Mouse (Mus musculus) intestine, postnatal 0 days (tissue): Measurements from ENCODE around the gene Exoc2. TPM values are rescaled to one million over a fixed set of nuclear protein-coding genes. Genes with fewer than 3 reads are reported as not detected.

Experiments used
- ATAC-seq: fragments of 200-750 bp; cut with Nextera tagmentation; 2 replicates; pipeline ENCODE4 v1.8.0; 2017; ENCODE audit warnings: mild to moderate bottlenecking, moderate TSS enrichment, moderate library complexity
- H3K27ac ChIP-seq: fragments of 300-500 bp; sonication (generic); 2 replicates; pipeline ENCODE4 v1.5.1; 2014; ENCODE audit warnings: mild to moderate bottlenecking, low read depth, low read length, moderate library complexity
- H3K27me3 ChIP-seq: fragments of 300-500 bp; sonication (generic); replicated peaks from 2 replicates; pipeline ENCODE4 v1.6.1; 2014; ENCODE audit warnings: low read length, mixed read lengths; ENCODE audit not compliant: control insufficient read depth, insufficient read depth
- H3K36me3 ChIP-seq: fragments of 300-500 bp; sonication (generic); 2 replicates; pipeline ENCODE4 v1.6.1; 2014; ENCODE audit warnings: mild to moderate bottlenecking, moderate library complexity; ENCODE audit not compliant: control insufficient read depth, insufficient read depth
- H3K4me1 ChIP-seq: fragments of 300-500 bp; sonication (generic); replicated peaks from 2 replicates; pipeline ENCODE4 v1.6.1; 2014; ENCODE audit warnings: antibody characterized with exemption, low read length, mixed read lengths; ENCODE audit not compliant: control insufficient read depth, insufficient read depth
- H3K4me2 ChIP-seq: fragments of 300-500 bp; sonication (generic); replicated peaks from 2 replicates; pipeline ENCODE4 v1.6.1; 2014; ENCODE audit warnings: low read depth, mild to moderate bottlenecking, moderate library complexity
- H3K4me3 ChIP-seq: fragments of 300-500 bp; sonication (generic); 2 replicates; pipeline ENCODE4 v1.5.1; 2014; ENCODE audit warnings: low read depth, low read length
- H3K9ac ChIP-seq: fragments of 300-500 bp; sonication (generic); 2 replicates; pipeline ENCODE4 v1.6.1; 2014; ENCODE audit warnings: mild to moderate bottlenecking, low read depth, low read length
- H3K9me3 ChIP-seq: fragments of 300-500 bp; sonication (generic); 2 replicates; pipeline ENCODE4 v1.6.1; 2016; ENCODE audit warnings: mixed run types; ENCODE audit not compliant: control insufficient read depth
- CTCF ChIP-seq: sonication (generic); IDR thresholded peaks from 2 replicates; pipeline ENCODE4 v1.5.1; 2016; ENCODE audit warnings: low read depth, mild to moderate bottlenecking, control low read depth, antibody characterized with exemption, moderate library complexity
- WGBS: fragments of 180-500 bp; shearing (Covaris S2); extraction: QIAGEN DNeasy Blood & Tissue Kit; methylation state at CpG from one replicate; pipeline ENCODE4 v1.1.7; 2014; 5-methylcytosine and 5-hydroxymethylcytosine counted together
- polyA plus RNA-seq: library from polyadenylated mRNA; unstranded; fragments of >200 nt; fragmentation: Nextera tagmentation; extraction: Ambion mirVana; gene quantifications from 2 replicates; pipeline ENCODE4 v1.2.1, GENCODE M21; 2015

The Exoc2 gene
- polyA plus RNA-seq, 1 experiment from 2014 or later: 10.7 TPM

GRCm38 (mm10) chr13:30790016-30790415, 183.9 kb downstream of the Exoc2 start:
- no peak overlapping the region for H3K9ac ChIP-seq
- no peak overlapping the region for H3K4me2 ChIP-seq
- H3K27me3 ChIP-seq: no peaks in the 10 kb centered on the region
- no peaks in the 10 kb centered on the region for H3K36me3 ChIP-seq
- no peak for TF ChIP-seq CTCF
- WGBS: 73% methylated on average over 5 of the region's 5 CpGs
- no peak for ATAC-seq
- H3K27ac ChIP-seq: no peak overlapping the region
- H3K4me3 ChIP-seq: no peak overlapping the region
- no peaks in the 10 kb centered on the region for H3K9me3 ChIP-seq
- no peaks in the 10 kb centered on the region for H3K4me1 ChIP-seq

- no peaks in the 10 kb centered on the region for H3K36me3 ChIP-seq
- no peak overlapping the region for H3K27ac ChIP-seq
- whole genome bisulfite sequencing: 85% methylated on average over 3 of the region's 3 CpGs
- H3K27me3 ChIP-seq: no peaks in the 10 kb centered on the region
- no peak for TF ChIP-seq CTCF
- no peak overlapping the region for H3K4me2 ChIP-seq
- no peaks in the 10 kb centered on the region for H3K4me1 ChIP-seq
- ATAC-seq: no peak
- no peak overlapping the region for H3K4me3 ChIP-seq
- H3K9ac ChIP-seq: no peak overlapping the region
- no peaks in the 10 kb centered on the region for H3K9me3 ChIP-seq
These were observed 185.5 kb downstream of the Exoc2 start for GRCm38 (mm10) chr13:30788421-30788820.

GRCm38 (mm10) chr13:30787960-30788359, 185.9 kb downstream of the Exoc2 start:
- 81% methylated on average over 4 of the region's 4 CpGs for WGBS
- no peak overlapping the region for H3K9ac ChIP-seq
- ATAC-seq: no peak

GRCm38 (mm10) chr13:30787556-30787955, 186.3 kb downstream of the Exoc2 start:
- Histone ChIP-seq H3K9me3 (no peaks in the 10 kb centered on the region), H3K9ac (no peak overlapping the region), H3K4me2 (no peak overlapping the region), H3K4me1 (no peaks in the 10 kb centered on the region), H3K27me3 (no peaks in the 10 kb centered on the region), H3K4me3 (no peak overlapping the region), H3K27ac (no peak overlapping the region), H3K36me3 (no peaks in the 10 kb centered on the region)
- TF ChIP-seq CTCF: no peak
- ATAC-seq: no peak
- WGBS: 89% methylated on average over 2 of the region's 2 CpGs

More at GRCm38 (mm10) chr13:30787960-30788359, 185.9 kb downstream of the Exoc2 start:
- H3K27me3 ChIP-seq: no peaks in the 10 kb centered on the region
- no peak overlapping the region for H3K27ac ChIP-seq
- no peaks in the 10 kb centered on the region for H3K36me3 ChIP-seq
- H3K9me3 ChIP-seq: no peaks in the 10 kb centered on the region
- no peak for TF ChIP-seq CTCF
- H3K4me3 ChIP-seq: no peak overlapping the region
- H3K4me2 ChIP-seq: no peak overlapping the region
- H3K4me1 ChIP-seq: no peaks in the 10 kb centered on the region

GRCm38 (mm10) chr13:30787036-30787320, 186.9 kb downstream of the Exoc2 start:
- no peak for ATAC-seq
- Histone ChIP-seq H3K27ac (no peak overlapping the region), H3K4me3 (no peak overlapping the region), H3K4me1 (no peaks in the 10 kb centered on the region), H3K27me3 (no peaks in the 10 kb centered on the region), H3K36me3 (no peaks in the 10 kb centered on the region), H3K4me2 (no peak overlapping the region), H3K9me3 (no peaks in the 10 kb centered on the region), H3K9ac (no peak overlapping the region)
- 81% methylated on average over 2 of the region's 2 CpGs for WGBS
- TF ChIP-seq CTCF: no peak

- 70% methylated on average over 5 of the region's 5 CpGs for WGBS
- Histone ChIP-seq H3K4me2 (no peak overlapping the region), H3K9ac (no peak overlapping the region), H3K9me3 (no peaks in the 10 kb centered on the region), H3K4me3 (no peak overlapping the region), H3K4me1 (no peaks in the 10 kb centered on the region), H3K27me3 (no peaks in the 10 kb centered on the region), H3K36me3 (no peaks in the 10 kb centered on the region), H3K27ac (no peak overlapping the region)
- ATAC-seq: no peak
- TF ChIP-seq CTCF: no peak
These were observed 187.5 kb downstream of the Exoc2 start for GRCm38 (mm10) chr13:30786235-30787035.
